Mouse (Mus musculus): ENCODE measurements around the gene Hnrnpul1.

The Hnrnpul1 gene

DNA sequence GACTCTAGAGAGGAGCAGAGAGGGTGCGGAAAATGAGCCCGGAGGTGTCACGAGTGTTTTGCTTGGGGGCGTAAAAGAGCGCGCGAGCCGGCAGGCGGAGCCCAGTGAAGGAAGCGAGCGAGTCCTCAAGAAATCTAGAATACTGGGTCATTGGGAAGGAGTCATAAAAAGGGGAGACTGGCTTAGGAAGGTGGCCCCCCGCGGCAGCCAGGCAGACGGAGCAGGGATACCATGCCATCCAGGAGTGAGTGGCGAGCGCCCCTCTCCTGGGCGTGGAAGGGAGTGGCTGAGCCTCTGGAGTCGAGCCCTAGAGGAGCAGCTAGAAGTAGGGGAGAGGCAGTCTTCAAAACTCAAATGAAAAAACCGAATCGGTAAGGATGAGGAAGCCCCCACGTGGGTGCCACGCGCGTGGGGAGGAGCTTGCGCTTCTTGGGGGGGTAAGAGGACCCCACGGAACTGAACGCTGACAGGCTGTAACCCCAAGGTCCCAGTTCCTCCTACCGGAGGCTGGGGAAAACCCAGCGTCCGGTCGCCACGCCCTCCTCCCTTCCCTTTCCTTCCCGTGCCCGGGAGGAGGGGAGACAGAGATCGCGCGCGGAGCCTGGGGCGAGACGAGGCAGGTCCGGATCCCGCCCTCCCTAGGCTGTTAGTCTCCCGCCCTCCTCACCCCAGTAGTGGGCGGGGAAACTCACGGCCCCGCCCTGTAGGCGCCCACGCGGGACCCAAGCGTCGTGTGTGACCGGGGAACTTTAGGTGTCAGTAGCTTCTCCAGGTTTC lies 65.6 kb downstream of the Hnrnpul1 start:
- no peak for DNase-seq (ENCODE audit: low spot score)

DNA sequence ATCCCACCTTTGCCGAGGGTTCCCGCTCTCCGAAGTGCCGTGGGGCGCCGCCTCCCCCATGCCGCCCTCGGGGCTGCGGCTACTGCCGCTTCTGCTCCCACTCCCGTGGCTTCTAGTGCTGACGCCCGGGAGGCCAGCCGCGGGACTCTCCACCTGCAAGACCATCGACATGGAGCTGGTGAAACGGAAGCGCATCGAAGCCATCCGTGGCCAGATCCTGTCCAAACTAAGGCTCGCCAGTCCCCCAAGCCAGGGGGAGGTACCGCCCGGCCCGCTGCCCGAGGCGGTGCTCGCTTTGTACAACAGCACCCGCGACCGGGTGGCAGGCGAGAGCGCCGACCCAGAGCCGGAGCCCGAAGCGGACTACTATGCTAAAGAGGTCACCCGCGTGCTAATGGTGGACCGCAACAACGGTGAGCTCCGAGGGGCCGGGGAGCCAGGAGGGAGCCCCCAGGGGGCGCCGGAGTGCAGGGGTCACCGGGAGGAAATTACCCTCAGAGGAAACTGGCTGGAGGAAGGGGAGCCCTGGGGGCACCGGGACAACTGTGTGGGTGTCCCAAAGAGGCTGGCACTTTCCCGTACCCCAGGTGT lies 66.7 kb downstream of the Hnrnpul1 start:
- no peak for DNase-seq (ENCODE audit: low spot score)

DNA sequence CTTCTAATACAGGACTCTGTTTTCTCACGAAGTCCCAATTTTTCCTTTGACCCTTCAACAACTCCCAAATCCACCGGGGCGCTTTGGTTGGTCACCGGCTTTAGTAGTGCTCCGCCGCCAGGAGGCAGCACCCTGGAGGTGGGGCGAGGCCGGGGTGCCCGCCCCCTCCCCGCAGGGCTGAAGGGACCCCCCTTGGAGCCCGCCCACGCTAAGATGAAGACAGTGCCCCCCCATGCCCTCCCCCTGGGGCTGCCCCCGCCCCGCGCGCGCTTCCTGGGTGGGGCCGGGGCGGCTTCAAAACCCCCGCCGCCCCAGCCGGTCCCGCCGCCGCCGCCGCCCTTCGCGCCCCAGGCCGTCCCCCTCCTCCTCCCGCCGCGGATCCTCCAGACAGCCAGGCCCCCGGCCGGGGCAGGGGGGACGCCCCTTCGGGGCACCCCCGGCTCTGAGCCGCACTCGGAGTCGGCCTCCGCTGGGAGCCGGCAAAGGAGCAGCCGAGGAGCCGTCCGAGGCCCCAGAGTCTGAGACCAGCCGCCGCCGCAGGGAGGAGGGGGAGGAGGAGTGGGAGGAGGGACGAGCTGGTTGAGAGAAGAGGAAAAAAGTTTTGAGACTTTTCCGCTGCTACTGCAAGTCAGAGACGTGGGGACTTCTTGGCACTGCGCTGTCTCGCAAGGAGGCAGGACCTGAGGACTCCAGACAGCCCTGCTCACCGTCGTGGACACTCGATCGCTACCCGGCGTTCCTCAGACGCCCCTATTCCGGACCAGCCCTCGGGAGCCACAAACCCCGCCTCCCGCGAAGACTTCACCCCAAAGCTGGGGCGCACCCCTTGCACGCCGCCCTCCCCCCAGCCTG lies 67.7 kb downstream of the Hnrnpul1 start, which contains the start of gene Tgfb1:
Gene Tgfb1, plus strand, starts transcription at position 323 of the 852 bp plus-strand sequence.
- peak; percentile 54 for DNase-seq (ENCODE audit: low spot score)

DNA sequence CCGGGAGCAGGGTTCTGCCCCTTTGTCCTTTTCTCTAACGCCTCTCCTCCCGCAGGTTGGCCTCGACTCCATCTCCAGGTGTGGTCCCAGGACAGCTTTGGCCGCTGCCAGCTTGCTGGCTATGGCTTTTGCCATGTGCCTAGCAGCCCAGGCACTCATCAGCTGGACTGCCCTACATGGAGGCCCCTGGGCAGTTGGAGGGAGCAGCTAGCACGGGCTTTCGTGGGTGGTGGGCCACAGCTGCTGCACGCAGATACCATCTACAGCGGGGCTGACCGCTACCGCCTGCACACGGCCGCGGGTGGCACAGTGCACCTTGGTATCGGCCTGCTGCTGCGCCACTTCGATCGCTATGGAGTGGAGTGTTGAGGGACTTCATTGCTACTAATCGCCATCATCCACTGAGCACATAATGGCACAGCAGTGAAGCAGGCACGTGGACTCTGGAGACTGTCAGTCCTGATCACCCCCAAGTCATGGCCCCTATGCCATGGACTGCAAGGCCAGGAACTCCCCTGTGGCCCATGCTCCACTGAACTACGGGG lies 68.6 kb downstream of the Hnrnpul1 start:
- DNase-seq (ENCODE audit: low spot score): no peak

DNA sequence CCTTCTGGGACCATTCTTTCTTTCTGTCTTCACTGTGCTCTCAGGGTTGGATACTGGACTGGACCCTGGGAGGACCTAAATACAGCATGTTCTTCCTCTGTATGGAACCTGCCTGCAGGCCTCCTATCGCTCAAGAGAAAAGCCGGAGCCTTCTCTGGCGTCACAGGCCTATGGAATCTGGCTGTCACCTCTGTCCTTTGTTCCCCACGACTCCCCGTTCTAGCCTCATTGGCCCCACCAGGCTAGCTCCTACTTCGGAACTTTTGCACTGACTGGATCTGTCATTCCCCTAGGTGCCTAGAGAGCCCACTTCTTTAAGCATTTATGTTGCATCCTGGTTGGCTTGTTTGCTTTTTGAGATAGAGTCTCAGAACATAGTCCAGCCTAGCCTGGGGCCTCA lies 69.9 kb downstream of the Hnrnpul1 start:
- no peak for DNase-seq (ENCODE audit: low spot score)

DNA sequence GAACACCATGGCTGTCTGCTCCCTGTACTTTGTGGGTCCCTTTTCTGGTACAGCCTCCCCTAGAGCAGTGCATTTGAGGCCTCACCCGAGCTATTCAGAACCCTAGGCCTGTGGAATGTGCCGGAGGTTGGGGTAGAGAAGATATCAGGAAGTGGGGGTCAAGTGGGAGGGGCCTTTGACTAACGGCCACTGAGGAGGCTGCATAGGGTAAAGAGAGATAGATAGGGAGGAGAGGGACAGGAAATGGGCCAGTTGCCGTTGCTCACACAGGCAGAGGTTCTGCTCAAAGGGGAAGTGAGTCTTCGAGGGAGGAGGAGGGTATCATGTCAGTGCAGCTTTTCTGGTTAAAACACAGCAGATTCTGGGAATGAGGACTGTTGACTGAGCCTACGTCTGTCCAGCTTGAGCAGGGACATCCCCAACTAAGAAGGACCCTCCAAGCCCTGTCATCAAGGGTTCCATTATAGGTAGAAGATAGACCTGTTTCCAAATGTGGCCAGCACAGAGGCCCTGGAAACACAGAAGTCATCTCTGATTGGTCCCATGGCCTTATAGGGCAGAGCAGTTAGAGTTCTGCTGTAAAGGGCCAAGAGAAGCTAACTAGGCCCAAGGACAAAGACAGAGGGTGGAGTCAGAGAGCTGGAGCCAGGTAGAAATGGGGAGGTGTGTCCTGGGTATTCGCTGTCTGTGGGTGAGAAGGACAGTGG lies 70.9 kb downstream of the Hnrnpul1 start:
- DNase-seq (ENCODE audit: low spot score): no peak

DNA sequence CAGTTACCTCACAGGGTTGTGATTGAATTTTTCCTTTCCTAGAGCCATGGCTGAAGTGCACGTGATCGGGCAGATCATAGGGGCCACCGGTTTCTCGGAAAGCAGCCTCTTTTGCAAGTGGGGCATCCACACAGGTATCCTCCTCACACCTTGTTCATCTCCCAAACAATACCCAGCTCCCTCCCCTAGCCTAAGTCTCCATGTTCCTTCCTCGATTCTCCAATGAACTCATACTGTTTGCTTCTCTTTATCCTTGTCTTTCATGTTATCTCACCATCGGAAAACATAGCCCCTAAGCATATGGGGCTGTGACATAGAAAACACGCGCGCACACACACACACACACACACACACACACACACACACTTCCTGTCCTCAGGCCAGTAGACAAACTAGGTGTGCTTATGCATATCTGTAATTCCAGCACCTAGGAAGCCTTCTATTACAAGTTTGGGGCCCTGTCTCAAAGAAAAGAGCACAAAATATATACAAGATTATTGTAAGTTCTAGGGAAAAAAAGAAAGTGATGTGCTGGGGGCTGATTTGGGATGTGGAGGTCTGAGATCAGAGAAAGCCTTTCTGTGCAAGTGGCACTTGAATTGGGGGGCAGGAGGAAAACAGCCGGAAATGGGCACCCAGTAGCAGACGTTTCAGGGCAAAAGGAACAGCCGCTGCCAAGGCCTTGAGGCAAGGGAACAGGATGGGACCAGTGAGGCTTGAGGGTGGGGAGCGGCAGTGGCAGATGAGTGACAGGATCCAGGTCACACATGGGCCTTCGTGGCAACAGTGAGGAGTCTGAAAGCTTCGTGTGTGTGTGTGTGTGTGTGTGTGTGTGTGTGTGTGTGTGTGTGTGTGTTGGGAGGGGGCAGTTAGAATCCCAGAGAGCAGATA lies 73.0 kb downstream of the Hnrnpul1 start:
- DNase-seq (ENCODE audit: low spot score): no peak

DNA sequence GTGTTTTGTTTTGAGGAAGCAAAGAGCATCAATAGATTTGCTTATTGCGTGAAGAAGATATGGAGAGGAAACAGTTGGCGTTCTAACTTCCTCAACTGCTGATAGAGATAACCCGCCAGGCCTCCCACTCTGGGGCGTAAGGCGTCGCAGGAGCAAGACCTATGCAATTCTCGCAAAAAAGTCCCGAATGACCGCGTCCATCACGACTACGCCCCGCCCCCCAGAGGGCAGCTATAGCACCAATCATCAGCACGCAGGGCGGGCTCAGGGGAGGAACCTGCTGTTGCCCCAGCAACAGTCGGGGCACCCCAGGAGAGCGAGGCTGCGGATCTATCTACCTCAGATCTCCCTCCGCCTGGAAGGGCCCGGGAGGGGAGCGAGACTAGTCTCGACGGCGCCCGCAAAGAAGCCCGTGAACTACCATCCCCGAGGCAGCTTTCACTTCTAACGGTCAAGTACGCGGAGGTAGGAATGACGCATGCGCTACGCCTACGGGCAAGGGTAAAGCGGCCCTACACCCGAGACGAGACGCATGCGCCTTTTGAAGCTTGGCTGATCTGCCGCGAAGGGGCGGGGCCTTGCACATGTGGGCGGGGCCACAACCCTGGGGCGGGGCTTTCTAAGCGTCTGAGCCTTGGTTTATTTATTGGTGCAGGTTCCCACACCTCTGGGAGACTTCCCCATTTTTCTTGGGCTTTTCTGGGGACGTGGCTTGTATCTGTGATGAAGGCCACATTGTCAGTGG lies 73.9 kb downstream of the Hnrnpul1 start, which contains the start of gene B9d2:
Gene B9d2, plus strand, starts transcription at position 267 of the 745 bp plus-strand sequence.
- DNase-seq (ENCODE audit: low spot score): peak; percentile 96

DNA sequence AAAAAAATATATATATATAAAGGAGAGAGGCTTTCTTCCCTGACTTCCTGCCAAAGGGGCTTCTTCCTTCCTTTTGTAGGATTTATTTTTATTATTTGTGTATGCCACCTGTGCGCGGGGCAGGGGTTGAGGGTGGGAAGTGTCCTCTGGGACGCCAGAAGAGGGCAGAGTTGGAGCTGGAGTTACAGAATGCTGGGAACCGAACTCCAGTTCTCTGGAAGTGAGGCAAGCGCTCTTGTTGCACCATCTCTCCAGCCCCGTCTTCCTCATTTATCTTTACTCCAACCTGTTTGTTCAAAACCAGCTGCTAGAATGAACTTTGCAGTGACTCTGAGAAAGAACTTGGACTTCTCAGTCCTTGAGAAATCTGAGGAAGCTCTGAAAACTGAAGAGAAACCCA lies 74.6 kb downstream of the Hnrnpul1 start:
- DNase-seq (ENCODE audit: low spot score): no peak

DNA sequence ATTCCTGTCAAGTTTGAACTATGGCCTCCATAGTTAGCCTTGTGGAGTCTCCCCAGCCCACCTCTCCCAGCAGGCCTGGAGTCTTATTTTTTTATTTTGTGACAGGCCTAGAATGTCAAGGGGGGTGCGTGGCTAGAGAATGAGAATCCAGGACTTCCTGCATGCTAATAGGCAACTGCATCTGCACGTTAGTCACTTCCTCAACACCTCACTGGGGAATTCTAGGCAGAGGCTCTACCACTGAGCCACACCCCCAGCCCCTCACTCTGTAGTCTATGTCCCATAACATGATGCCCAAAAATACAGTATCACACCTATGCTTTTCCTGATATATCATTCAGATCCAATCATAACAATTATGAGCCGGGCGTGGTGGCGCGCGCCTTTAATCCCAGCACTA lies 77.5 kb downstream of the Hnrnpul1 start:
- DNase-seq (ENCODE audit: low spot score): no peak

DNA sequence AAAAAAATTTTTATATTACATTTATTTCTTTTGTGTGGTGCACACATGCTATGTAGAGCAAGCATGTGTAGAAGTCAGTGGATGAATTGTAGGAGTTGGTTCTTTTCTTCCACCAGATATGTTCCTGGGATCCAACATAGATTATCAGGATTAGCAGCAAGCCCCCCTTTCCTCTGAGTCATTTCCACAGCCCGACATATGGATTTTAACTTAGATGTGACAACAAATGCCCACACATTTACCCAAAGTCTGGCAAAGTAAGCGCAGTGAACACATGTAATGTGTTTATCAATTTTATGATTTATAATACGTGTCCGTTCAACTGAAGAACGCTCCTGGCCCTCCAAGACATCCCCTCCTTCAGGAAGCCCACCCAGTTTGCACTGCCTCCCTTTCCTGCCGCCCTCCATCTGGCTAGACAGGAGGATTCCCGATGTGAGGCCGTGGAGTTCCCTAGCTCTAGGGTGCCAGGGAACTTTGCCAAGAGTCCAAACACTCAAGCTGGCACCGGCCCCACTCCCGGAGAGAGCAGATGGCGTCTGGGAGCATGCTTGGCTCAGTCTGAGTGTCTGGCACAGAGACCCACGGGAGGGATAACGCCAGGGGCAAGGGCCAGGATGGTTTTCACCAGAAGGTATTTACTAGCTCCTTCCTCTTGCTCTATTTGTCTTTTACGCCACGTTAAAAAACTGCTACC lies 78.3 kb downstream of the Hnrnpul1 start:
- DNase-seq (ENCODE audit: low spot score): peak; percentile 91

DNA sequence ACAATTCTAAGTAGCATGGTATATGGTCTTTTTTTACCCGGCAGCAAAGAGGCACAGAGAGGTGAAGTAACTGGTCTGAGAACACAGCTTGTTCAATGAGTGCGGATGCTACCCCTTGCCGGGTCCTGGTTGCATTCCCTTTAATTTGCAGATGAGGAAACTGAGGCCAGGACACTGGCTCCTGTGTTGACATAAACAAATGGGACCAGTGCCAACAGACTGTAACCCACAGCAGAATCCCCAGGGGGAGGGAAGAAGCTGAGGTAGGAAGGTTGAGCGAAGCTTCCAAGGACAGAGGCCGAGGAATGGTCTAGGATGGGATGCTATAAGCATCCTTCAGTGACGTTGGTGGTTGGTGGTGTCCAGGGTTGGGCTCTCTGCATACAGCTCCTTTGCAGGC lies 79.2 kb downstream of the Hnrnpul1 start:
- no peak for DNase-seq (ENCODE audit: low spot score)

DNA sequence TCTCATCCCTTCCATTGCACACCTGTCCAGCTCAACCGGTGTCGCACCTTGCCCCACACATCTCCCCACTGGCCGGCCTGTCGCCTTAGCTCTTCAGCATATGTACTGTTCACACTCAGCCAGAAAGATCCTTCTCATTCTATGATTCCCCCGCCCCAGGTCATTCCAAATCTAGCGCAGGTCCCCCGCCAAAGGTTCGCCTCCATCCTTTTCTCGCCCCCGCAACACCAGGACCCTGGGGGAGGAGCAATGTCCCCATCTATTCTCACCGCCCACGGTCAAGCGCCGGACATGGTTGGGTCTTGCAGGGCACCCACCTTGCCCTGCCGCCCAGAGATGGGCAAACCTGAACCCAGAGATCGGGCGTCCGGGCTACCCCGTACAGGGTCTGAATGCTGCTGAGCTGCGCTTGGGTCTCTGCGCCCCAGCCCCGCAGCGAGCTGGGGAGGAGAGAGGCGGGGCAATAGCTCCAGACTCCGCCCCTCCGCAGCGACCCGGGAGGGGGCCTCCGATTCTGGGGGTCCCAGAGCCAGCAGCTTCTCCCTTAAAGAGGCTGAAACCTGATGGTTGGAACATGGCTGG lies 79.7 kb downstream of the Hnrnpul1 start, which contains the start of gene Tmem91:
Gene Tmem91, minus strand, starts transcription at position 448 of the 582 bp plus-strand sequence.
- DNase-seq (ENCODE audit: low spot score): no peak

DNA sequence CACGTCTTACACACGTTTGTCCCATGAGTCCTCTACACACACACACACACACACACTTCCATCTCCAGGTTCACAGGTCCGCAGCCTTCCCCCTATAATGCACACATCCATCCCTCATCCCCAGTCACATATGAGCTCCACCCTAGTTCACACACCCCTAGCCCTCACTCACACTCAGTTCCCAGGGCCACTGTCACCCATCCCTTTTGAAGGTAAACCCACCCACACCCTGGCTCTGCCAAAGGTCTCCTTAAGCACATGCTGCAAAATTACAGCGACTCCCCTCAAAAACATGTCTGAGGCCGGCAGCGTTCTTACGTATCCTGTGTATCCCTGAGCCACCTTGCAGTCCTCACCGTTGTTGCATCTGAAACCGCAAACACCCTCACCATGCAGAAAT lies 80.3 kb downstream of the Hnrnpul1 start:
- no peak for DNase-seq (ENCODE audit: low spot score)

DNA sequence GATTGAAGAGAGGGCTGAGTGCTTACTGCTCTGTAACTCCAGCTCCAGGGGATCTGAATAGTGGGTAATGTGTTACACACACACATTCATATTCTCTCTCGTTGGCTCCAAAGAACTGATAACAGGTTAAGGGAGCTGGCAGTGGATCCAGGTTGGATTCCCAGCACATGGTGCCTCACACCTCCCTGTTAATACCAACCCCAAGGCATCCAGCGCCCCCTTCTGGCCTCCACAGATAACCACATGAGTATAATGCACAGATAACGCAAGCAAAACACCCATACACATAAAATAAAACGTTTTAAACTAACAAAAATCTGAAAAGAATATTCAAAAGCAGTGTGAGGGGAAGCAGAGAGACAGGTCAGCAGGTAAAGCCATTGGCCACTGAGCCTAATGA lies 82.1 kb downstream of the Hnrnpul1 start:
- no peak for DNase-seq (ENCODE audit: low spot score)

DNA sequence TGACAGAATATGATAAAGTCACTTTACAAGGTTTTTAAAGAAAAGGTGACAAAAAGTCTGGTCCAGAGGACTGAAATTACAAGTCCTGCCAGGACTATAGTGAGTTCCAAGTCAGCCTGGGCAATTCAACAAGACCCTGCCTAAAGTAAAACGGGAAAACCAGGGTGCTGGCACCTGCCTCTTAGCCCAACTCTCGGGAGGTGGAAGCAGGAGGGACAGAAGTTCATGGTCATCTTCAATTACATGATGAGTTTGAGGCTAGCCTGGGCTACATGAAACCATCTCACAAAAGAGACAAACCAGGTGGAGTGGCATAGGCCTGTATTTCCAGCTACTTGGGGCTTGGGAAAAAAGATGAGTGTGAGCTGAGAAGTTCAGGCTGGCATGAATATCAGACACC lies 82.9 kb downstream of the Hnrnpul1 start:
- DNase-seq (ENCODE audit: low spot score): no peak

Data from layer of hippocampus, adult 11-12 months (tissue).